Mouse (Mus musculus) ES-E14 (cell line): ENCODE results near the gene Mgat4a. TPM values are rescaled to one million over a fixed set of nuclear protein-coding genes. Genes with fewer than 3 reads are reported as not detected.

Source experiments
- DNase-seq: peaks from one replicate; pipeline ENCODE4 v3.0.0-alpha.2; 2013; ENCODE audit warnings: low read depth, low spot score
- H3K27ac ChIP-seq: 2 replicates; pipeline ENCODE4 v1.5.1; 2012; ENCODE audit warnings: low read depth, mild to moderate bottlenecking, low read length, moderate library complexity, mixed read lengths; ENCODE audit not compliant: poor library complexity, insufficient read depth, severe bottlenecking
- H3K36me3 ChIP-seq: 2 replicates; pipeline ENCODE4 v1.6.1; 2012; ENCODE audit warnings: mild to moderate bottlenecking, low read length, moderate library complexity, mixed read lengths; ENCODE audit not compliant: control insufficient read depth, poor library complexity, insufficient read depth, severe bottlenecking
- H3K4me1 ChIP-seq, 2 experiments: fragments of 150-350 bp in 1 of 2; sonication (generic) in 1 of 2; 2 replicates each; pipeline ENCODE4 v1.6.1; 2012; ENCODE audit warnings: low read length in 2 of 2, mild to moderate bottlenecking in 1 of 2, mixed read lengths in 1 of 2; ENCODE audit not compliant: control insufficient read depth in 2 of 2, insufficient read depth in 2 of 2, poor library complexity in 1 of 2
- H3K4me3 ChIP-seq, 2 experiments: fragments of 150-350 bp in 1 of 2; sonication (generic) in 1 of 2; 2 replicates each; pipeline ENCODE4 v1.5.1; 2012; ENCODE audit warnings: low read length in 2 of 2, low read depth in 1 of 2, mild to moderate bottlenecking in 1 of 2, mixed read lengths in 1 of 2; ENCODE audit not compliant: insufficient read depth in 1 of 2, poor library complexity in 1 of 2, severe bottlenecking in 1 of 2
- H3K9ac ChIP-seq: 2 replicates; pipeline ENCODE4 v1.6.1; 2012; ENCODE audit warnings: low read depth, mild to moderate bottlenecking, low read length, mixed read lengths; ENCODE audit not compliant: poor library complexity, insufficient read depth, severe bottlenecking
- H3K9me3 ChIP-seq: fragments of 150-350 bp; sonication (generic); 2 replicates; pipeline ENCODE4 v1.6.1; 2012; ENCODE audit warnings: low read depth, mild to moderate bottlenecking, low read length; ENCODE audit not compliant: control insufficient read depth, insufficient read depth
- CHD2 ChIP-seq: IDR thresholded peaks from 2 replicates; pipeline ENCODE4 v1.6.1; 2014; ENCODE audit warnings: mild to moderate bottlenecking, low read depth, low read length, inconsistent platforms
- HCFC1 ChIP-seq: IDR thresholded peaks from 2 replicates; pipeline ENCODE4 v1.6.1; 2012; ENCODE audit warnings: low read length, inconsistent platforms, borderline replicate concordance; ENCODE audit not compliant: insufficient read depth
- MAFK ChIP-seq: IDR thresholded peaks from 2 replicates; pipeline ENCODE4 v1.6.1; 2014; ENCODE audit warnings: mild to moderate bottlenecking, low read depth, low read length, inconsistent platforms; ENCODE audit not compliant: insufficient read depth
- ZC3H11A ChIP-seq: IDR thresholded peaks from 2 replicates; pipeline ENCODE4 v1.6.1; 2012; ENCODE audit warnings: low read depth, mild to moderate bottlenecking, inconsistent platforms, low read length, borderline replicate concordance
- ZNF384 ChIP-seq: IDR thresholded peaks from 2 replicates; pipeline ENCODE4 v1.6.1; 2012; ENCODE audit warnings: low read depth, low read length, inconsistent platforms
- in situ Hi-C, 2 experiments: fragments of 600-800 bp; cut with MboI; formaldehyde crosslinking; loops; one replicate each; pipeline ENCODE4 v1.15.1; 2025; ENCODE audit warnings: low sequenced_read_pairs in 2 of 2, inconsistent platforms in 1 of 2; ENCODE audit not compliant: unreplicated experiment in 2 of 2
- total RNA-seq: library from RNA; depleted of rRNA; stranded (reverse); fragments of 300-350 nt; gene quantifications from 2 replicates; pipeline ENCODE4 v1.2.3, GENCODE M21; 2012

Gene Mgat4a
- total RNA-seq, 1 experiment, result 9.8 TPM

DNA sequence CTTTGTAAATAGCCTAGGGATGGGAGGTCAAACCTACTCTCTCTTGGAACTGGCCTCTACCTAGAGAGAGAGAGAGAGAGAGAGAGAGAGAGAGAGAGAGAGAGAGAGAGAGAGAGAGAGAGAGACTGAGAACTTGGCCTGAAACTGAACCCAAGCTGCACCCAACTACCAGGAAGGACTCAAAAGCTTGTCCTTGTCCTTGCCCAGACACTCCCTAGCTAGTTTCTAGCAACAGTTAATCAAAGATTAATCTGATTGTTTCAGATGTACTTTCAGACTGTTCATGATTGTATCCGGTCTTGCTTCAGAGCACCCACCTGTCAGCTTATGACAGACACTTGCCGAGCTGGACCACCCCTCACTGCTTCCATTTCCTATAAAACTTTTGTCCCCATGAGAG lies 25.5 kb upstream of the Mgat4a start:
- no peaks in the 10 kb centered on the region for H3K36me3 ChIP-seq
- H3K27ac ChIP-seq, result no peak overlapping the region
- H3K4me1 ChIP-seq, result no peaks in the 10 kb centered on the region
- no peaks in the 10 kb centered on the region for H3K9me3 ChIP-seq
- H3K4me3 ChIP-seq, result no peak overlapping the region
- no peak for DNase-seq
- in situ Hi-C loops, result no loop called here
- H3K9ac ChIP-seq, result no peak overlapping the region
- TF ChIP-seq CHD2, result no peak
- TF ChIP-seq ZNF384, result no peak
- TF ChIP-seq ZC3H11A, result no peak

DNA sequence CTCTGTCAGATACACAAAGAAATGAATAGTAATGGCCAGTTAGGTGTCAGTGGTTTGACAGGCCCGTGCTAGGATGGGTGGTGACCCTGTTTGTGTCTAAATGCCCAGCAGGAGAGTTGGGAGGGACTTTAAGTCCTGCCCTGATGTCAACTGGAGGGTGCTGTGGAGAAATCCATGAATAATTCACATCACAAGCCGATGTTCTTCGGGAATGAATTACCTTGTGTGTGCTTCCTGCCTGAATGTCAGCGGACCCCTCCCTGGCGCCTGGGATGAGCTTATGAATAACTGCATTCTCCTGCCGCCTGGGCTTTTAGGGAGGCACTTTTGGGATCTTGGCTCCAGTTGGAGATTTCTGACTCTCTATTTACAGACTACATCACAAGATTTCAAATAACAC lies 24.6 kb upstream of the Mgat4a start:
- in situ Hi-C loops, result no loop called here
- TF ChIP-seq CHD2, result no peak
- TF ChIP-seq MAFK, result no peak
- TF ChIP-seq ZC3H11A, result no peak
- TF ChIP-seq ZNF384, result no peak
- TF ChIP-seq HCFC1, result no peak

DNA sequence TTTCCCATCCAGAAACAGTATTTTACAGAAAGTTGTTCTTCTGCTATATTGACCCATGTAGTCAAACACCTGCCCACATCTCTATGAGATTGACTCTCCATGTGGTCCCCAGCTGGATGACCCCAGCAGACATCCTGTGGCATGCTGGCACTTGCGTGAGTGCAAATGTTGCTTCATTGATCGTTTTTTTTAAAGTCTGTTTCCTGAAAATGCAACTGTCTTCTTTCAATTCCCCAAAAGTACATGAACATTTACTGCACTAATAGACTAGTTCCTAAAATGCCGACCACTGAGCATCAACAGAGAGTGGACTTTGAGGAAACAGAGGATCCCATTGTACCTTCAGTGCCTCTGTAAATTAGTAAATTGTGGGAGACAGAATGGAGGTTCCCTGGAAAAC lies 21.1 kb upstream of the Mgat4a start:
- no peak overlapping the region for H3K27ac ChIP-seq
- H3K9ac ChIP-seq, result no peak overlapping the region
- H3K36me3 ChIP-seq, result no peaks in the 10 kb centered on the region
- no peaks in the 10 kb centered on the region for H3K9me3 ChIP-seq
- no peak for DNase-seq
- H3K4me3 ChIP-seq, result no peak overlapping the region
- no peaks in the 10 kb centered on the region for H3K4me1 ChIP-seq
- TF ChIP-seq ZC3H11A (no peak), HCFC1 (no peak), MAFK (no peak), CHD2 (no peak)
- in situ Hi-C loops, result no loop called here

More for the DNA sequence above, 24.6 kb upstream of the Mgat4a start:
- DNase-seq, result no peak
- Histone ChIP-seq H3K27ac (no peak overlapping the region), H3K36me3 (no peaks in the 10 kb centered on the region), H3K9me3 (no peaks in the 10 kb centered on the region), H3K9ac (no peak overlapping the region), H3K4me1 (no peaks in the 10 kb centered on the region), H3K4me3 (no peak overlapping the region)

DNA sequence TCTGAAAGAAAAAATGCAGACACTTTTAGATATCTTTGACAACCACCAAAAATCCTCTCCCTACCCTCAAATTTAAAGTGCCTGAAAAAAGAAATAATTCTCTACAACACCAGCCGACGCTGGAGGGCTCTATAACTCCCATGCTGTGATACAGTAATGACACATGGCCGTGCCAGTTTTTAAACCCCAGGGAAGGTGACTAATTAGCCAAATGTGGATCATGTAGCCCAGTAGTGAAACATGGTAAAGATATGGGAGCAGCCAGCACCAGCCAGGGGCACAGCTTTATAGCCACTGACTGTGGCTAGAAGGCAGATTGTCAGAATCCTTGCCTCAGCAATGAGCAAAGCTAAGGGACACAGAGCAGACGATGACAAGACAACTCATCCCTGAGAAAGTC lies 19.5 kb upstream of the Mgat4a start:
- Histone ChIP-seq H3K36me3 (no peaks in the 10 kb centered on the region), H3K27ac (no peak overlapping the region), H3K9me3 (no peaks in the 10 kb centered on the region), H3K9ac (no peak overlapping the region), H3K4me1 (no peaks in the 10 kb centered on the region), H3K4me3 (no peak overlapping the region)
- in situ Hi-C loops, result no loop called here
- TF ChIP-seq ZC3H11A (no peak), HCFC1 (no peak), MAFK (no peak), CHD2 (no peak), ZNF384 (no peak)
- DNase-seq, result no peak

DNA sequence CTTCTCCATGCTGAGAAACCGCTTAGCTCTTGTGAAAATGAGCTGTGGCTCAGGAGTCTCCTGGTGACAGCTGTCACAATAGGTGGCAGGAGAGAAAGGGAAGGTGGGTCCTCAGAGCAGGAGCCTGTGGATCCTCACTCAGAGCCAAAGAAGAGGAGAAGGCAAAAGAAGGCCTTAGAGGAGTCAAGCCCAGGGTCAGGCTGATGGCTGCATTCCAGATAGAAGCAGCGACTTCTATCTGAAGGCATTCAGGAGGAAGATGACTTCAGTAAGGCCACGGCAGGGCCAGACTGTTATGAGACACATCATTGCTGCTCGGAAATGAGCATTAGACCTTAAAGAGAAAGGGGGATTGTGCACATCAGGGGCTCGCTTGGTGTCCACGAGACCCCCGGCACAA lies 11.2 kb upstream of the Mgat4a start:
- no peak overlapping the region for H3K9ac ChIP-seq
- H3K27ac ChIP-seq, result no peak overlapping the region
- in situ Hi-C loops, result no loop called here
- no peak for DNase-seq
- no peaks in the 10 kb centered on the region for H3K36me3 ChIP-seq
- TF ChIP-seq ZNF384, result no peak
- no peak for TF ChIP-seq CHD2
- no peaks in the 10 kb centered on the region for H3K9me3 ChIP-seq
- no peak overlapping the region for H3K4me3 ChIP-seq
- no peaks in the 10 kb centered on the region for H3K4me1 ChIP-seq
